Mouse (Mus musculus) cerebellum, adult 2 months (tissue): Measurements from ENCODE around the gene Orai1.

ENCODE experiments used
- CTCF ChIP-seq: fragments of 200-500 bp; IDR thresholded peaks from 2 replicates; pipeline ENCODE4 v1.5.1; 2011; ENCODE audit warnings: low read depth, mild to moderate bottlenecking, control low read depth, low read length, moderate library complexity, borderline replicate concordance; ENCODE audit not compliant: insufficient read depth
- POLR2A ChIP-seq: fragments of 200-500 bp; IDR thresholded peaks from 2 replicates; pipeline ENCODE4 v1.6.1; 2011; ENCODE audit warnings: low read length, control low read depth, borderline replicate concordance; ENCODE audit not compliant: insufficient read depth

- no peak for TF ChIP-seq CTCF
- no peak for TF ChIP-seq POLR2A
Observed at GRCm38 (mm10) chr5:123067395-123067995, 52.6 kb downstream of the Orai1 start.
